Mouse (Mus musculus) MEL (cell line): ENCODE measurements around the gene Rap1gds1. TPM values are rescaled to one million over a fixed set of nuclear protein-coding genes. Genes with fewer than 3 reads are reported as not detected.

Experiments
- DNase-seq: peaks from one replicate; pipeline ENCODE4 v3.0.0; 2011; ENCODE audit warnings: low read depth, low spot score
- H3K27ac ChIP-seq: 2 replicates; pipeline ENCODE4 v1.5.1; 2012; ENCODE audit warnings: low read depth, mild to moderate bottlenecking, control low read depth, low read length, moderate library complexity; ENCODE audit not compliant: control insufficient read depth
- H3K27me3 ChIP-seq, 2 experiments: fragments of 150-350 bp in 1 of 2; sonication (generic) in 1 of 2; 2 replicates each; pipeline ENCODE4 v1.6.1; 2012; ENCODE audit warnings: low read length in 2 of 2, mild to moderate bottlenecking in 2 of 2, improper control_type of control experiment in 1 of 2, moderate library complexity in 1 of 2; ENCODE audit not compliant: insufficient read depth in 2 of 2, control insufficient read depth in 1 of 2
- H3K36me3 ChIP-seq, 2 experiments: 2 replicates each; pipeline ENCODE4 v1.6.1; 2012 to 2014; ENCODE audit warnings: low read length in 2 of 2, improper control_type of control experiment in 1 of 2, inconsistent platforms in 1 of 2, mild to moderate bottlenecking in 1 of 2; ENCODE audit not compliant: insufficient read depth in 2 of 2, control insufficient read depth in 1 of 2
- H3K4me1 ChIP-seq, 2 experiments: fragments of 150-350 bp in 1 of 2; sonication (generic) in 1 of 2; 2 replicates each; pipeline ENCODE4 v1.6.1; 2012; ENCODE audit warnings: low read length in 2 of 2, improper control_type of control experiment in 1 of 2, mild to moderate bottlenecking in 1 of 2; ENCODE audit not compliant: insufficient read depth in 2 of 2, control insufficient read depth in 1 of 2
- H3K4me3 ChIP-seq, 2 experiments: fragments of 150-350 bp in 1 of 2; sonication (generic) in 1 of 2; 2 replicates each; pipeline ENCODE4 v1.5.1; 2012; ENCODE audit warnings: low read depth in 2 of 2, low read length in 2 of 2, mild to moderate bottlenecking in 2 of 2, moderate library complexity in 2 of 2, control low read depth in 1 of 2, improper control_type of control experiment in 1 of 2; ENCODE audit not compliant: control insufficient read depth in 1 of 2, insufficient read depth in 1 of 2
- H3K79me2 ChIP-seq: 2 replicates; pipeline ENCODE4 v1.6.1; 2012; ENCODE audit warnings: mild to moderate bottlenecking, low read length, moderate library complexity; ENCODE audit not compliant: control insufficient read depth, poor library complexity, insufficient read depth
- H3K9ac ChIP-seq: 2 replicates; pipeline ENCODE4 v1.6.1; 2012; ENCODE audit warnings: low read depth, mild to moderate bottlenecking, control low read depth, low read length, moderate library complexity; ENCODE audit not compliant: control insufficient read depth, poor library complexity, severe bottlenecking
- H3K9me3 ChIP-seq: fragments of 150-350 bp; sonication (generic); replicated peaks from 2 replicates; pipeline ENCODE4 v1.6.1; 2012; ENCODE audit warnings: mild to moderate bottlenecking, low read length, improper control_type of control experiment, moderate library complexity; ENCODE audit not compliant: insufficient read depth
- BHLHE40 ChIP-seq: IDR thresholded peaks from 2 replicates; pipeline ENCODE4 v1.6.1; 2012; ENCODE audit warnings: low read depth, mild to moderate bottlenecking, inconsistent platforms, low read length, improper control_type of control experiment, borderline replicate concordance
- GABPA ChIP-seq: IDR thresholded peaks from 2 replicates; pipeline ENCODE4 v1.6.1; 2012; ENCODE audit warnings: low read depth, mild to moderate bottlenecking, inconsistent platforms, low read length, improper control_type of control experiment, moderate library complexity
- MAFK ChIP-seq: IDR thresholded peaks from 2 replicates; pipeline ENCODE4 v1.6.1; 2011; ENCODE audit warnings: low read depth, mild to moderate bottlenecking, low read length, improper control_type of control experiment, borderline replicate concordance
- MAZ ChIP-seq: IDR thresholded peaks from 2 replicates; pipeline ENCODE4 v1.6.1; 2012; ENCODE audit warnings: low read depth, mild to moderate bottlenecking, inconsistent platforms, low read length, improper control_type of control experiment
- MEF2A ChIP-seq: IDR thresholded peaks from 2 replicates; pipeline ENCODE4 v1.6.1; 2014; ENCODE audit warnings: low read depth, mild to moderate bottlenecking, inconsistent platforms, low read length, improper control_type of control experiment; ENCODE audit not compliant: poor library complexity, insufficient replicate concordance, severe bottlenecking; ENCODE audit errors: extremely low read depth
- MYC ChIP-seq: IDR thresholded peaks from 2 replicates; pipeline ENCODE4 v1.6.1; 2011; ENCODE audit warnings: low read depth, mild to moderate bottlenecking, low read length, improper control_type of control experiment, moderate library complexity
- NRF1 ChIP-seq: IDR thresholded peaks from 2 replicates; pipeline ENCODE4 v1.6.1; 2014; ENCODE audit warnings: low read depth, mild to moderate bottlenecking, inconsistent platforms, low read length, improper control_type of control experiment, moderate library complexity; ENCODE audit not compliant: poor library complexity, insufficient read depth, severe bottlenecking
- POLR2AphosphoS2 ChIP-seq: IDR thresholded peaks from 2 replicates; pipeline ENCODE4 v1.6.1; 2011; ENCODE audit warnings: low read length, improper control_type of control experiment
- RAD21 ChIP-seq: IDR thresholded peaks from 2 replicates; pipeline ENCODE4 v1.6.1; 2011; ENCODE audit warnings: mild to moderate bottlenecking, low read depth, low read length, improper control_type of control experiment
- RCOR1 ChIP-seq: IDR thresholded peaks from 2 replicates; pipeline ENCODE4 v1.6.1; 2012; ENCODE audit warnings: low read depth, mild to moderate bottlenecking, inconsistent platforms, low read length, improper control_type of control experiment
- SMC3 ChIP-seq: IDR thresholded peaks from 2 replicates; pipeline ENCODE4 v1.6.1; 2011; ENCODE audit warnings: low read depth, low read length, improper control_type of control experiment
- TBP ChIP-seq: IDR thresholded peaks from 2 replicates; pipeline ENCODE4 v1.8.0; 2011; ENCODE audit warnings: low read depth, low read length, improper control_type of control experiment
- TCF12 ChIP-seq: IDR thresholded peaks from 2 replicates; pipeline ENCODE4 v1.6.1; 2014; ENCODE audit warnings: low read depth, mild to moderate bottlenecking, inconsistent platforms, low read length, improper control_type of control experiment, moderate library complexity
- UBTF ChIP-seq: IDR thresholded peaks from 2 replicates; pipeline ENCODE4 v1.6.1; 2012; ENCODE audit warnings: low read depth, mild to moderate bottlenecking, inconsistent platforms, low read length, improper control_type of control experiment, moderate library complexity, borderline replicate concordance; ENCODE audit not compliant: insufficient read depth
- USF2 ChIP-seq, 2 experiments: IDR thresholded peaks; 2 replicates each; pipeline ENCODE4 v1.6.1; 2011 to 2012; ENCODE audit warnings: improper control_type of control experiment in 2 of 2, low read length in 2 of 2, borderline replicate concordance in 1 of 2, inconsistent platforms in 1 of 2, low read depth in 1 of 2, mild to moderate bottlenecking in 1 of 2; ENCODE audit not compliant: insufficient read depth in 1 of 2
- ZC3H11A ChIP-seq: IDR thresholded peaks from 2 replicates; pipeline ENCODE4 v1.6.1; 2012; ENCODE audit warnings: low read depth, mild to moderate bottlenecking, inconsistent platforms, low read length, improper control_type of control experiment
- polyA plus RNA-seq, 2 experiments: library from polyadenylated mRNA; stranded (reverse) in 1 of 2; unstranded in 1 of 2; fragments of >175 nt in 1 of 2; fragments of >200 nt in 1 of 2; gene quantifications; 2 replicates each; pipeline versions ENCODE4 v1.2.1 to v1.2.4; 2012; ENCODE audit warnings: low replicate concordance in 2 of 2, low read depth in 1 of 2; ENCODE audit not compliant: insufficient read length in 2 of 2, insufficient read depth in 1 of 2, missing spikeins in 1 of 2
- total RNA-seq: library from RNA; depleted of rRNA; stranded (reverse); fragments of 300-350 nt; gene quantifications from 2 replicates; pipeline ENCODE4 v1.2.3, GENCODE M21; 2012

Gene Rap1gds1
- total and polyA plus RNA-seq, 3 experiments, result 34.7 to 67.2 (median 53.3) TPM

- H3K79me2 ChIP-seq, result no peaks in the 10 kb centered on the region
- peaks cover 0 to 4% of the 10 kb centered on the region in 2 experiments; a peak in 3 of 4 replicates for H3K27me3 ChIP-seq
- DNase-seq, result no peak
- H3K4me3 ChIP-seq, result no peak overlapping the region
- no peak overlapping the region for H3K9ac ChIP-seq
- no peaks in the 10 kb centered on the region for H3K9me3 ChIP-seq
- H3K27ac ChIP-seq, result no peak overlapping the region
- H3K4me1 ChIP-seq, result no peaks in the 10 kb centered on the region
- TF ChIP-seq TCF12, result no peak
- no peak for TF ChIP-seq GABPA
- no peak for TF ChIP-seq ZC3H11A
- no peak for TF ChIP-seq USF2 (IDR thresholded peaks at IDR 0.05; ENCODE audit: borderline replicate concordance in 1 of 2, insufficient read depth in 1 of 2, low read depth in 1 of 2, low read length in 2 of 2)
- TF ChIP-seq TBP, result no peak
- TF ChIP-seq BHLHE40, result no peak
- TF ChIP-seq MAZ, result no peak
- TF ChIP-seq POLR2AphosphoS2, result no peak
- no peak for TF ChIP-seq RCOR1
- TF ChIP-seq MEF2A, result no peak
- no peak for TF ChIP-seq MYC
- TF ChIP-seq MAFK, result no peak
- no peaks in the 10 kb centered on the region for H3K36me3 ChIP-seq
Observed at GRCm38 (mm10) chr3:139116733-139117337, 41.8 kb upstream of the Rap1gds1 start.

- Histone ChIP-seq H3K4me1 (no peaks in the 10 kb centered on the region), H3K36me3 (no peaks in the 10 kb centered on the region), H3K9me3 (no peaks in the 10 kb centered on the region), H3K79me2 (no peaks in the 10 kb centered on the region), H3K4me3 (no peak overlapping the region), H3K27me3 (no peaks in the 10 kb centered on the region; a peak in 2 of 4 replicates), H3K27ac (no peak overlapping the region), H3K9ac (no peak overlapping the region)
- DNase-seq, result no peak
- TF ChIP-seq TCF12 (no peak), UBTF (no peak), SMC3 (no peak), NRF1 (no peak), MAZ (no peak), RAD21 (no peak)
Observed at GRCm38 (mm10) chr3:139112335-139112973, 37.5 kb upstream of the Rap1gds1 start.
